Mouse (Mus musculus) heart, adult 2 months (tissue): ENCODE measurements around the gene Tmprss9. TPM values are rescaled to one million over a fixed set of nuclear protein-coding genes. Genes with fewer than 3 reads are reported as not detected.

Source experiments
- DNase-seq, 2 experiments: peaks; one replicate each; pipeline ENCODE4 v3.0.0; 2021
- H3K27ac ChIP-seq: fragments of 200-600 bp; 2 replicates; pipeline ENCODE4 v1.8.1; 2022
- H3K27me3 ChIP-seq: fragments of 200-500 bp; 2 replicates; pipeline ENCODE4 v1.6.1; 2012; ENCODE audit warnings: mild to moderate bottlenecking, low read length, inconsistent platforms, mixed read lengths; ENCODE audit not compliant: control insufficient read depth, insufficient read depth
- H3K36me3 ChIP-seq: fragments of 200-500 bp; 2 replicates; pipeline ENCODE4 v1.6.1; 2012; ENCODE audit warnings: low read length, inconsistent platforms; ENCODE audit not compliant: control insufficient read depth, insufficient read depth
- H3K4me1 ChIP-seq: fragments of 200-500 bp; 2 replicates; pipeline ENCODE4 v1.6.1; 2011; ENCODE audit warnings: low read length; ENCODE audit not compliant: control insufficient read depth, insufficient read depth
- H3K4me3 ChIP-seq: fragments of 200-600 bp; 2 replicates; pipeline ENCODE4 v1.8.1; 2022
- H3K79me2 ChIP-seq: fragments of 200-500 bp; replicated peaks from 2 replicates; pipeline ENCODE4 v1.6.1; 2012; ENCODE audit warnings: mild to moderate bottlenecking, inconsistent platforms, low read length, moderate library complexity, mixed read lengths; ENCODE audit not compliant: control insufficient read depth, insufficient read depth
- H3K9ac ChIP-seq: fragments of 200-500 bp; 2 replicates; pipeline ENCODE4 v1.6.1; 2012; ENCODE audit warnings: low read depth, mild to moderate bottlenecking, control low read depth, inconsistent platforms, low read length, mixed read lengths
- CTCF ChIP-seq: fragments of 200-600 bp; IDR thresholded peaks from 2 replicates; pipeline ENCODE4 v1.8.1; 2022; ENCODE audit warnings: antibody characterized with exemption, mild to moderate bottlenecking, moderate library complexity
- EP300 ChIP-seq: fragments of 200-500 bp; IDR thresholded peaks from 2 replicates; pipeline ENCODE4 v1.6.1; 2011; ENCODE audit warnings: low read depth, low read length, control low read depth; ENCODE audit not compliant: insufficient read depth
- POLR2A ChIP-seq: fragments of 200-500 bp; IDR thresholded peaks from 2 replicates; pipeline ENCODE4 v1.6.1; 2011; ENCODE audit warnings: mild to moderate bottlenecking, low read depth, low read length, control low read depth; ENCODE audit not compliant: insufficient read depth
- WGBS: fragments of 180-500 bp; shearing (Covaris S2); methylation state at CpG from one replicate; pipeline ENCODE4 v1.1.7; 2018; 5-methylcytosine and 5-hydroxymethylcytosine counted together
- intact Hi-C: fragments of 180-260 bp; cut with DNase I; formaldehyde crosslinking; loops from one replicate; pipeline ENCODE4 v1.15.1; 2025
- polyA plus RNA-seq: library from polyadenylated mRNA; depleted of rRNA; stranded (reverse); fragments of >200 nt; gene quantifications from 2 replicates; pipeline ENCODE4 v1.2.3, GENCODE M21; 2012
- total RNA-seq, 2 experiments: library from RNA; stranded (reverse); gene quantifications; 2 replicates each; pipeline ENCODE4 v1.2.3; 2021

The Tmprss9 gene
- total and polyA plus RNA-seq, 3 experiments: 0.02 TPM; not detected in 2

DNA sequence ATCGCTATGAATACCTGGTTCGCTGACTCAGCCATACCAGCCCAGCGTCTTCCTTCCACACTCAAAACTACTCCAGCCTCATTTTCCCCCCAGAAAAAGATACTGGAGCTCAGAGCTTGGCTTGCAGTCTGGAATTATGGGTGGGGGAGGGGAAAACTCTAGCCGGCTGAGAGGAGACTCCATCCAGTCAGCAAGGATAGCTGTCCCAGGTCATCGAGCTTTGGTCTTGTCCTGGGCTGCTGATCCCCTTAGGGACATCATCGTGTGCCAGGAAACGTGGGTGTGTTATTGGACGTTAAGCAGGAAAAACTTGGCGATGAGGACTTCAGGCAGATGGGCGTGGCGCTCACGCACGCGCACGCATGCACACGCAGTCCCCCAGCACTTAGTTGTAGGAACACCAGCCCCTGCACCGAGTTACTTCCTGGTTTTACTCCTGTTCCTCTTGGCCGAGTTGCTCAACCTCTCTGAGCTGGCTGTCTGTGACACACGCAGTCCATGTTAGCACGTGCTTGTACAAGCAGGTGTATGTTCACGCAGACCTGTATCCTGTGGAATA is 61.9 kb downstream of the Tmprss9 start:
- peak; percentile 61; the same call in 1 of the 2 replicates for TF ChIP-seq EP300
- no peak for TF ChIP-seq CTCF
- no peak for TF ChIP-seq POLR2A
- H3K79me2 ChIP-seq: no peaks in the 10 kb centered on the region
- 8% methylated on average over 21 of the region's 21 CpGs for WGBS
- intact Hi-C loops: no loop called here
- no peak overlapping the region for H3K9ac ChIP-seq
- peaks cover 19% of the 10 kb centered on the region for H3K4me1 ChIP-seq
- H3K36me3 ChIP-seq: no peaks in the 10 kb centered on the region
- H3K27ac ChIP-seq: no peak overlapping the region; the same call in 1 of the 2 replicates
- DNase-seq: peak; percentile 65 to 71
- peak overlapping the region; percentile 23; the same call in 1 of the 2 replicates for H3K4me3 ChIP-seq
- H3K27me3 ChIP-seq: no peaks in the 10 kb centered on the region; the same call in 1 of the 2 replicates

DNA sequence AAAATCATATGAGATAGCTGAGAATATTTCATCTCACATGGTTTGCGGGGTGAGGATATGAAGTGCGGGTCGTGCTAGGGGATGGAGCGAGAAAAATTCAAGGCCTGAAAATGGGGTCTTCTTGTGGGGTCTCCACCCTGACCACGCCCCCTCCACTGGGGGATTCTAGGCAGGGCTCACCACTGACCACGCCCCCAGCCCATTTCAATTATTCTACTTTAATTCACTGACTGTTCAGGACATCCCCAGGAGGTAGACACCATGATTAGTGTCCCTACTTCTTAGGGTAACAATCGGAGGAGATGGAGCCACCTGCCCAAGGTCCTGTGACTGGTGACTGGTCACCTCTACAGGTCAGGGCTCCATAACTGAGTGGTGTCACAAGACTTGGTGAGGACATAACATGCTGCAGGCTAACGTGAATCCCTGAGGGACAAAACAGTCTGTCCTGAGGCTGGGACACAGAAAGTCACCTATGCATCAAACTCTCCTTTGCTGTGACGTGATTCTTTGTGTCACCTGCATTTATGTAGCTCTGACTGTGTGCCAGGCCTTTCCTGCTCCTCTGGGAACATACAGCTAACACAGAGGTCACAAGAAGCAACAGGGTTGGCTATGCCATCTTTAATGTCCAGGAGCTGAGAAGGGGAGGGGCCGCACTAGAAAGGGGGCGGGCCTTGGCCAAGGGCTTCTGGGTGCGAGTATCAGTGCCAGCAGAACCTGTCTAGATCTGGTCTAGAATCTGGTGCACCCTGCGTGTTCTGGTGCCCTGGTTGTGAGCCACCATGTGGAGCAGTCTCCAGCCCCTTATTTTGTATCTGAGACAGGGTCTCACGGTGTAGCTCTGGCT is 62.7 kb downstream of the Tmprss9 start:
- Histone ChIP-seq H3K79me2 (no peaks in the 10 kb centered on the region), H3K27ac (no peak overlapping the region), H3K4me1 (peaks cover 22% of the 10 kb centered on the region), H3K36me3 (no peaks in the 10 kb centered on the region), H3K27me3 (no peaks in the 10 kb centered on the region; the same call in 1 of the 2 replicates), H3K4me3 (no peak overlapping the region), H3K9ac (no peak overlapping the region)
- no peak for TF ChIP-seq CTCF
- TF ChIP-seq POLR2A: no peak
- no peak for TF ChIP-seq EP300
- no peak for DNase-seq
- WGBS: 63% methylated on average over 14 of the region's 14 CpGs
- intact Hi-C loops: no loop called here

DNA sequence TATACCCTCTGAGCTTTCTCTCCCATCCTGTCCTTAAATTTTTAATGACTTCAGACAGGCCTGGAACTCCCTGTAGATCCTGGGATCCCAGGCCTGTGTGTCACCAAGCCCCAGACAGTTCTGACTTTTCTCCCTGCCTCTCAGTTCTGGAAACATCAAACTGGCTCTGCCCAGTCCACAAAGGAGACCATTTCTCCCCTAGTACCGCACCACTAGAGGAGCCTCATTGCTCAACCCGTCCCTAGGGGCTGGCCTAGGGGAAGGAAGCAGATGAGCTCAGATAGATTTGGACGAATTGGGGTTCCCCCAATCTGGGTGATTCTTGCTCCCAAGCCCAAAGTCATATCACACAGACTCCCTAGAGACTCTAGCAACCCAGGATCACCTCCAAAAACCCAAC is 63.6 kb downstream of the Tmprss9 start:
- Histone ChIP-seq H3K4me3 (no peak overlapping the region), H3K4me1 (peaks cover 27% of the 10 kb centered on the region), H3K9ac (no peak overlapping the region), H3K79me2 (no peaks in the 10 kb centered on the region), H3K36me3 (no peaks in the 10 kb centered on the region), H3K27ac (no peak overlapping the region), H3K27me3 (no peaks in the 10 kb centered on the region; the same call in 1 of the 2 replicates)
- TF ChIP-seq CTCF (peak; percentile 23), EP300 (no peak), POLR2A (no peak)
- WGBS: 28% methylated on average over 3 of the region's 3 CpGs
- intact Hi-C loops: no loop called here
- peak in 1 of 2 experiments; percentile 42 for DNase-seq

DNA sequence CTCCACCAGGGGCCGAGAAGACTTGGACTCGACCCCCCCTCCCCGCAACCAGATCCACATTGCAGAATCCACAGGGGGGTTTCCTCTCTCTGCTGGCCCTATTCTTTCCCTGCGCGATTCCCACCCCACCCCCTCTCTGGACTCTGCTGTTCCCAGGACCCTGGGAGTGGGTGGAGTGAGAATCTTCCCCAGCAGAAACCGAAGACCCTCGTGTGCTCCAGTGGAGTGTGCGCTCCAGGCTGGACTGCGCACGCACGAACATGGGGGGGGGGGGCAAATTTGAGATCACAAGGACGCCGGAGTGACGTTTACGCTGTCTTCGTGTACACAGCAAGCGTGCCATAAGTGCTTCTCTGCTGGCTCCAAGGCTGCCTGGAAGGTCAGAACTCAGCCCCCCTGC is 64.0 kb downstream of the Tmprss9 start:
- Histone ChIP-seq H3K36me3 (no peaks in the 10 kb centered on the region), H3K79me2 (no peaks in the 10 kb centered on the region), H3K27ac (no peak overlapping the region; the same call in 1 of the 2 replicates), H3K9ac (no peak overlapping the region), H3K27me3 (no peaks in the 10 kb centered on the region), H3K4me3 (no peak overlapping the region), H3K4me1 (peaks cover 31% of the 10 kb centered on the region)
- TF ChIP-seq CTCF (no peak), POLR2A (no peak), EP300 (no peak)
- DNase-seq: no peak
- WGBS: 18% methylated on average over 16 of the region's 17 CpGs
- intact Hi-C loops: no loop called here

DNA sequence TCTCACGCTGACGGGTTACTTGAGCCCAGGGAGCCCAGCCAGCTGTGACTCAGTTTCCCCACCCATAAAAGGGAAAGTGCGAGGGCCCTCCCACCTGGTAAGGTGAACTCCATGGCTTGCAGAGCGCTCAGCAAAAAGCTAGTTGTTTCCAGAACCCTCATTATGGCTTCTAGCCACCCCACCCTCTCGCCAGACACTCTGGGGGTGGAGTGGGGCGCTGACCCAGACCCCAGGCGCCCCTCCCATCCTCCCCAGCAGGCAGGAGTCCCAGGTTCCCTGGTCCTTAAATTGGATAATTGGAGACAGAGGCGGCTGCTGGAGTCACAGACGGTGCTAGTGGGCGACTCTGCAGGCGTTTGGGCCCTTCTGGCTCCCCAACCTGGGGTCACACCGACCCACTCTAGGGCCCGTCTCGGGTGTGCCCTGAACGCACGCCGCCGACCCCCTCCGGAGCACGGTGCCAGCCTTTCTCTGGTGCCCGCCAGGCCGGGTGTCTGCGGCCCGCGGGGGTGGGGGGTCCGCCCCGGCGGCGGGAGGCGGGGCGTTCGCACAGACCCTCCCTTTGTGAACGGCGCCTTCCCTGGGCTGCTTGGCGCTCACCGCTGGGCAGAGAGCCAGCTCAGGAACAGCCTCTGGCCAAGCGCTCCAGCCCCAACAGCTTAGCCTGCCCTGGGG is 64.6 kb downstream of the Tmprss9 start:
- Histone ChIP-seq H3K4me1 (peaks cover 32% of the 10 kb centered on the region), H3K9ac (peak overlapping the region; percentile 59), H3K27me3 (no peaks in the 10 kb centered on the region), H3K27ac (peak overlapping the region; percentile 65), H3K36me3 (no peaks in the 10 kb centered on the region), H3K4me3 (peak overlapping the region; percentile 51), H3K79me2 (no peaks in the 10 kb centered on the region)
- peak; percentile 82 to 85 for DNase-seq
- no peak for TF ChIP-seq POLR2A
- no peak for TF ChIP-seq CTCF
- TF ChIP-seq EP300: no peak
- intact Hi-C loops: no loop called here
- 3% methylated on average over 37 of the region's 37 CpGs for WGBS
